Mouse (Mus musculus) brain, adult 2 months (tissue): ENCODE data around the gene Gngt1.

Source experiments
- DNase-seq: peaks from one replicate; pipeline ENCODE4 v3.0.0; 2011; ENCODE audit warnings: low read depth, low spot score

The Gngt1 gene

GRCm38 (mm10) chr6:3993492-3993891, at the start of gene Gngt1:
Gngt1 (plus strand) TSS chr6:3993792.
- DNase-seq = no peak

GRCm38 (mm10) chr6:3954969-3955368, 38.6 kb upstream of the Gngt1 start:
- DNase-seq = no peak

- peak; percentile 12 for DNase-seq
These were observed 25.6 kb upstream of the Gngt1 start for GRCm38 (mm10) chr6:3967676-3968626.

GRCm38 (mm10) chr6:3973679-3974078, 19.9 kb upstream of the Gngt1 start:
- DNase-seq = no peak

GRCm38 (mm10) chr6:3982661-3983284, 10.8 kb upstream of the Gngt1 start:
- DNase-seq = no peak

- no peak for DNase-seq
These were observed 4.8 kb upstream of the Gngt1 start, which contains the start of gene Tfpi2 for GRCm38 (mm10) chr6:3988750-3989149. Tfpi2 (minus strand) TSS chr6:3988919.

GRCm38 (mm10) chr6:3998089-3998488, 4.5 kb downstream of the Gngt1 start:
- DNase-seq = no peak

- DNase-seq = peak; percentile 74
These were observed 5.7 kb downstream of the Gngt1 start for GRCm38 (mm10) chr6:3999296-3999695.

GRCm38 (mm10) chr6:4000716-4001115, 7.1 kb downstream of the Gngt1 start:
- peak; percentile 32 for DNase-seq

- peak; percentile 30 for DNase-seq
These were observed 9.9 kb downstream of the Gngt1 start for GRCm38 (mm10) chr6:4003445-4003844.

GRCm38 (mm10) chr6:4003890-4004306, 10.3 kb downstream of the Gngt1 start, which contains the start of gene Gng11:
Gng11 (plus strand) TSS chr6:4003904.
- peak; percentile 50 for DNase-seq

GRCm38 (mm10) chr6:4004808-4005207, 11.2 kb downstream of the Gngt1 start:
- DNase-seq = no peak

- DNase-seq = no peak
These were observed 15.0 kb downstream of the Gngt1 start for GRCm38 (mm10) chr6:4008501-4009040.

GRCm38 (mm10) chr6:4009548-4009947, 16.0 kb downstream of the Gngt1 start:
- DNase-seq = no peak

- no peak for DNase-seq
These were observed 29.1 kb downstream of the Gngt1 start for GRCm38 (mm10) chr6:4022645-4023044.

- DNase-seq = no peak
These were observed 32.8 kb downstream of the Gngt1 start for GRCm38 (mm10) chr6:4026367-4026766.

GRCm38 (mm10) chr6:4030956-4031355, 37.4 kb downstream of the Gngt1 start:
- DNase-seq = peak; percentile 49

GRCm38 (mm10) chr6:4041821-4042220, 48.2 kb downstream of the Gngt1 start:
- no peak for DNase-seq
